Mouse (Mus musculus) lung, postnatal 0 days (tissue): ENCODE results near the gene Apba1.

Experiments
- CTCF ChIP-seq: IDR thresholded peaks from 2 replicates; pipeline ENCODE4 v1.5.1; 2016; ENCODE audit warnings: antibody characterized with exemption, mild to moderate bottlenecking
- EP300 ChIP-seq: IDR thresholded peaks from 2 replicates; pipeline ENCODE4 v1.6.1; 2016; ENCODE audit warnings: antibody characterized with exemption, mild to moderate bottlenecking, control low read depth

GRCm38 (mm10) chr19:23874502-23874901 is 115.8 kb downstream of the Apba1 start:
- TF ChIP-seq CTCF (no peak), EP300 (no peak)
